Comparison of ENCODE assay signal across 28 mouse cellular contexts in genomic region chrX:134140024-134140423, GRCm38 (mm10). TPM values are rescaled to one million over a fixed set of nuclear protein-coding genes. Genes with fewer than 3 reads are reported as not detected.
DNase-seq lines count a peak whose midpoint lies in the region; ATAC-seq lines count a peak whose summit lies in the region.
"Had no signal": no experiment of that assay in that cellular context is flagged by ENCODE, and none has a peak within 500 bp of the region (broad histone marks: within the 10 kb centered on the region; RNA-seq: fewer than 3 reads in every experiment).

No protein-coding gene starts in this region.

- no peak for DNase-seq in frontal cortex, postnatal 14 days (ENCODE audit: low spot score in 2 of 2)
- DNase-seq in thymus, postnatal 0 days (ENCODE audit: low spot score): peak; percentile 41
- no peak for DNase-seq in thymus, postnatal 4 days
- DNase-seq in heart, adult 8-10 months (ENCODE audit: low spot score): no peak
- DNase-seq: adrenal gland, adult 8-10 months; adrenal gland, postnatal 14 days; adrenal gland, postnatal 36 days; B cell, adult 2 months; cerebellum, adult 11-12 months; cerebellum, adult 2 months; cerebellum, adult 9-10 months; cerebellum, postnatal 10 days; cerebellum, postnatal 25 days had no signal

- ATAC-seq in frontal cortex, adult (ENCODE audit: low TSS enrichment): peak; percentile 52; the same call in 1 of the 2 replicates
- ATAC-seq in granulocyte monocyte progenitor cell, adult 5-6 weeks (replicated peaks; ENCODE audit: poor library complexity, severe bottlenecking): peak; percentile 61
- ATAC-seq: activated CD4-positive, CD25-positive, alpha-beta regulatory T cell, adult 4 months; CD4-positive, CD25-positive, alpha-beta regulatory T cell, adult 4 months; forebrain, embryonic 13.5 days; forebrain, embryonic 15.5 days; Patski had no signal

RNA-seq across cellular contexts. Expression of gene Xkrx, which starts 21.9 kb away (rescaled TPM):
- 7.0 and 8.0 TPM in 2 replicates for polyA plus RNA-seq in thymus, postnatal 0 days (2015; fragmentation: Nextera tagmentation; extraction: Ambion mirVana)
- 0.38 TPM in 1 of 2 replicates, not detected in the other for total RNA-seq in granulocyte monocyte progenitor cell, adult 5-6 weeks (2014; fragmentation: Nextera tagmentation)
- total RNA-seq in granulocyte monocyte progenitor cell, adult 5-6 weeks (2017): not detected in 2 replicates
- 1 to 10 TPM in 3 of 4 experiments, under 1 TPM in 1; 0.98 to 1.8 (median 1.4) TPM for total RNA-seq in heart, adult 8-10 months (2022)
- polyA plus RNA-seq: embryonic facial prominence, embryonic 10.5 days; forebrain, embryonic 11.5 days; G1E had no signal

RNA-seq across cellular contexts. Expression of gene Arl13a, which starts 47.3 kb away (rescaled TPM):
- 0.06 TPM in 1 of 2 replicates, not detected in the other for polyA plus RNA-seq in thymus, postnatal 0 days (2015; fragmentation: Nextera tagmentation; extraction: Ambion mirVana)
- total RNA-seq in granulocyte monocyte progenitor cell, adult 5-6 weeks (2014; fragmentation: Nextera tagmentation): not detected in 2 replicates
- not detected in 2 replicates for total RNA-seq in granulocyte monocyte progenitor cell, adult 5-6 weeks (2017)
- total RNA-seq in heart, adult 8-10 months (2022): not detected
- total RNA-seq: adrenal gland, adult 18-20 months; adrenal gland, adult 8-10 months; adrenal gland, postnatal 14 days; adrenal gland, postnatal 36 days; CH12.LX; G1E had no signal
- polyA plus RNA-seq: CD4-positive, CD25-positive, alpha-beta regulatory T cell, adult 4 months; cerebellum, adult 2 months; cortical plate, adult 2 months; embryonic facial prominence, embryonic 10.5 days; embryonic facial prominence, embryonic 12.5 days; embryonic facial prominence, embryonic 14.5 days; forebrain, embryonic 11.5 days; forebrain, embryonic 13.5 days; forebrain, embryonic 15.5 days; G1E; Patski had no signal
